Mouse (Mus musculus): Measurements from ENCODE around the gene Ergic2. TPM values are rescaled to one million over a fixed set of nuclear protein-coding genes. Genes with fewer than 3 reads are reported as not detected.
"Not testable (repeated sequence)": the region's sequence is repeated elsewhere in the genome, so short reads cannot be mapped to it uniquely, and the experiment has no call there.

Gene Ergic2
- polyA plus RNA-seq, 1 experiment from 2014 or later = 191 TPM

GRCm38 (mm10) chr6:148199177-148199576, 13.0 kb downstream of the Ergic2 start:
- H3K27me3 ChIP-seq (replicated peaks; ENCODE audit: low read depth, poor library complexity, severe bottlenecking) = no peaks in the 10 kb centered on the region
- DNase-seq (ENCODE audit: low spot score) = no peak
- H3K27ac ChIP-seq (replicated peaks) = no peak overlapping the region
- no peaks in the 10 kb centered on the region for H3K9me3 ChIP-seq
- no peak overlapping the region for H3K4me3 ChIP-seq
- H3K36me3 ChIP-seq (replicated peaks) = peaks cover 90% of the 10 kb centered on the region
- 89% methylated on average over 2 of the region's 2 CpGs for WGBS
- no peaks in the 10 kb centered on the region for H3K4me1 ChIP-seq

DNA sequence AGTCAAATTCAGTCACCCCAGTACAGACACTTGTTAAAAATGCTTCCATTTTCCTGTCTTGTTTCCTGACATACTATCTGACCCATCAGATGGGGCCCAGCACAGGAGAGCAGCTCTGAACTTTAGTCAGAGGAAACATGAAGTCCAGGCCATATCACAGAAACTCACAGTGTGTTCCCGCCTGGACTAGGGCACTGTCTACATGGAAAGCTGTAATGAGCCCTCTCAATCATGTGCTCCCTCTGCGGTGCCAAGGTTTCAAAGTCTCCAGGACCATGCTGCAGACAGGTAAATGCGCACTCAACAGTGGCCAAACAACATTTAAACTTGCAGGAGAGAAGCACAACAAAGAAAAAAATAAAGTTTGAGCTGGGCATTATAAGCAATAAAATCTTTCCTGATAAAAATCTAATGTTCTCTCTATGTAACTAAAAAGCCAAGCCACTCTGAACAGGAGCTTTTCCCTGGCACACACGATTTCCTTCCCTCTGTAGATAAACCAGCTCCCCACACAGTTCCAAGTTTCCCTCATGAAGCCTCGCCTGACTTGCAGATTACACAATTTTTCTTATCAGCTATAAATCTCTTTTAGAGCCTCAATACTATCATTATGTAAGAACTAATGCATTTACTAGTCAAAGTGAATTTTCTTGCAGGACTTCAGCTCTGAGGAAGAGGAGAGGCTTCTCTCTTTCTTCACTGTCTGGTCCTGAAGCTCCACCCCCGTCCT, 18.0 kb downstream of the Ergic2 start:
- H3K36me3 ChIP-seq (replicated peaks) = peaks cover 91% of the 10 kb centered on the region
- no peaks in the 10 kb centered on the region for H3K9me3 ChIP-seq

GRCm38 (mm10) chr6:148185694-148186093, 26.5 kb downstream of the Ergic2 start:
- Histone ChIP-seq H3K4me1 (no peaks in the 10 kb centered on the region), H3K36me3 (replicated peaks) (peaks cover 96% of the 10 kb centered on the region), H3K27me3 (replicated peaks; ENCODE audit: low read depth, poor library complexity, severe bottlenecking) (no peaks in the 10 kb centered on the region), H3K27ac (replicated peaks) (no peak overlapping the region), H3K4me3 (no peak overlapping the region), H3K9me3 (no peaks in the 10 kb centered on the region)
- no peak for DNase-seq (ENCODE audit: low spot score)
- 91% methylated on average over 1 of the region's 1 CpGs for WGBS

More for the DNA sequence above, 18.0 kb downstream of the Ergic2 start:
- no peaks in the 10 kb centered on the region for H3K27me3 ChIP-seq (replicated peaks; ENCODE audit: low read depth, poor library complexity, severe bottlenecking)
- no peak overlapping the region for H3K27ac ChIP-seq (replicated peaks)
- 90% methylated on average over 6 of the region's 6 CpGs for WGBS
- no peak for DNase-seq (ENCODE audit: low spot score)
- no peak overlapping the region for H3K4me3 ChIP-seq
- H3K4me1 ChIP-seq = no peaks in the 10 kb centered on the region

GRCm38 (mm10) chr6:148172904-148173303, 39.3 kb downstream of the Ergic2 start:
- Histone ChIP-seq H3K4me1 (no peaks in the 10 kb centered on the region), H3K27ac (replicated peaks) (no peak overlapping the region), H3K27me3 (replicated peaks; ENCODE audit: low read depth, poor library complexity, severe bottlenecking) (no peaks in the 10 kb centered on the region), H3K36me3 (replicated peaks) (no peaks in the 10 kb centered on the region), H3K4me3 (no peak overlapping the region), H3K9me3 (no peaks in the 10 kb centered on the region)
- WGBS = 87% methylated on average over 3 of the region's 3 CpGs
- DNase-seq (ENCODE audit: low spot score) = no peak

GRCm38 (mm10) chr6:148152305-148152704, 59.9 kb downstream of the Ergic2 start:
- H3K36me3 ChIP-seq (replicated peaks); DNase-seq (ENCODE audit: low spot score); H3K4me1 ChIP-seq; H3K27me3 ChIP-seq (replicated peaks; ENCODE audit: low read depth, poor library complexity, severe bottlenecking); H3K9me3 ChIP-seq; H3K4me3 ChIP-seq; H3K27ac ChIP-seq (replicated peaks): not testable (repeated sequence)
- WGBS = 54% methylated on average over 4 of the region's 4 CpGs

DNA sequence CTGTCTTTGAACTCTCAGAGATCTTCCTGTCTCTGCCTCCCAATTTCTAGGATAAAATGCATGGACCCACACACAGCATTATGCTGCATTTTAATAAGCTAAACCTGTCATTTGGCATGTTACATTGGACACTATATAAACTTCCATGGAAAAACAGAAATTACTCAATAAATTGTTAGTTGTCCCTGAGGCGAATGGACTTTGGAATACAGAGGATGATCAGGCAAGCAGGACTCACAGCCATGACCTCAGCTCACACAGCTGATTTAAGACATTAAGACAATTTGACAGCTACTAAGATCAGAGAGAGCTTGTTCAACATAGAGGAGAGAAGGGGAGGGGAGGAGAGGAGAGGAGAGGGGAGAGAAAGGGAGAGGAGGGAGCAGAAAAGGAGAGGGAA, 69.8 kb downstream of the Ergic2 start:
- Histone ChIP-seq H3K9me3 (peaks cover 2% of the 10 kb centered on the region; the same call in 1 of the 2 replicates), H3K4me3 (no peak overlapping the region), H3K4me1 (no peaks in the 10 kb centered on the region), H3K36me3 (replicated peaks) (no peaks in the 10 kb centered on the region), H3K27me3 (replicated peaks; ENCODE audit: low read depth, poor library complexity, severe bottlenecking) (no peaks in the 10 kb centered on the region), H3K27ac (replicated peaks) (no peak overlapping the region)
- DNase-seq (ENCODE audit: low spot score) = no peak
- WGBS = 90% methylated on average over 1 of the region's 1 CpGs

DNA sequence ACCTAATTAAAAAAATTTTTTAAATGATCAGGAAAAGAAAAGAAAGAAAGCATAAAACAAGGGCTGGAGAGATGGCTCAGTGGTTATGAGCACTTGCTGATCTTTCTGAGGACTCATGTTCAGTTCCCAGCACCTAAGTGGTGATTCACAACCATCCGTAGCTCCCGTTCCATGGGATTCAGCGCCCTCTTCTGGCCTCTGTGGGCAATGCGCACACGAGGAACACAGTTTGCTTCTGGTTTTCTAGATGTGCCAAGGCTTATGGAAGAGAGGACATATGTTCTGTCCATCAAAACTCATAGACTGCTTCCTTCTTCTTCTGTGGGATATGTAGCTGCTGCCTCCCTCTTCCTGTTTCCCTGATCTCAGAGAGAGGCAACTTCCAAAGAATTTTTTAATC, 70.3 kb downstream of the Ergic2 start:
- WGBS = 81% methylated on average over 5 of the region's 5 CpGs
- H3K4me1 ChIP-seq = no peaks in the 10 kb centered on the region
- DNase-seq (ENCODE audit: low spot score) = no peak
- H3K36me3 ChIP-seq (replicated peaks) = no peaks in the 10 kb centered on the region
- no peaks in the 10 kb centered on the region for H3K27me3 ChIP-seq (replicated peaks; ENCODE audit: low read depth, poor library complexity, severe bottlenecking)
- no peak overlapping the region for H3K27ac ChIP-seq (replicated peaks)
- H3K4me3 ChIP-seq = no peak overlapping the region
- peaks cover 2% of the 10 kb centered on the region; the same call in 1 of the 2 replicates for H3K9me3 ChIP-seq

GRCm38 (mm10) chr6:148139288-148139995, 72.7 kb downstream of the Ergic2 start:
- Histone ChIP-seq H3K27ac (replicated peaks) (no peak overlapping the region), H3K9me3 (no peaks in the 10 kb centered on the region; the same call in 1 of the 2 replicates), H3K4me3 (no peak overlapping the region), H3K4me1 (no peaks in the 10 kb centered on the region), H3K27me3 (replicated peaks; ENCODE audit: low read depth, poor library complexity, severe bottlenecking) (no peaks in the 10 kb centered on the region), H3K36me3 (replicated peaks) (no peaks in the 10 kb centered on the region)
- WGBS = 88% methylated on average over 6 of the region's 6 CpGs
- no peak for DNase-seq (ENCODE audit: low spot score)

GRCm38 (mm10) chr6:148135769-148136382, 76.3 kb downstream of the Ergic2 start:
- Histone ChIP-seq H3K4me3 (no peak overlapping the region), H3K36me3 (replicated peaks) (no peaks in the 10 kb centered on the region), H3K4me1 (no peaks in the 10 kb centered on the region), H3K27me3 (replicated peaks; ENCODE audit: low read depth, poor library complexity, severe bottlenecking) (no peaks in the 10 kb centered on the region), H3K27ac (replicated peaks) (no peak overlapping the region), H3K9me3 (no peaks in the 10 kb centered on the region)
- peak; percentile 79 for DNase-seq (ENCODE audit: low spot score)
- WGBS = 30% methylated on average over 9 of the region's 9 CpGs

- no peak overlapping the region for H3K4me3 ChIP-seq
- no peaks in the 10 kb centered on the region for H3K4me1 ChIP-seq
- H3K9me3 ChIP-seq = no peaks in the 10 kb centered on the region
- H3K27ac ChIP-seq (replicated peaks) = no peak overlapping the region
- no peaks in the 10 kb centered on the region for H3K27me3 ChIP-seq (replicated peaks; ENCODE audit: low read depth, poor library complexity, severe bottlenecking)
- H3K36me3 ChIP-seq (replicated peaks) = no peaks in the 10 kb centered on the region
- no peak for DNase-seq (ENCODE audit: low spot score)
Measured at GRCm38 (mm10) chr6:148133536-148133935, 78.6 kb downstream of the Ergic2 start.

- H3K27ac ChIP-seq (replicated peaks) = no peak overlapping the region
- H3K4me3 ChIP-seq = no peak overlapping the region
- WGBS = 67% methylated on average over 10 of the region's 10 CpGs
- H3K36me3 ChIP-seq (replicated peaks) = no peaks in the 10 kb centered on the region
- no peaks in the 10 kb centered on the region for H3K9me3 ChIP-seq
- DNase-seq (ENCODE audit: low spot score) = no peak
- no peaks in the 10 kb centered on the region for H3K27me3 ChIP-seq (replicated peaks; ENCODE audit: low read depth, poor library complexity, severe bottlenecking)
- H3K4me1 ChIP-seq = no peaks in the 10 kb centered on the region
Measured at GRCm38 (mm10) chr6:148132314-148132713, 79.9 kb downstream of the Ergic2 start.
